Mouse (Mus musculus) kidney, postnatal 0 days (tissue): ENCODE results near the gene Maats1. TPM values are rescaled to one million over a fixed set of nuclear protein-coding genes. Genes with fewer than 3 reads are reported as not detected.

ENCODE experiments used
- ATAC-seq: fragments of 200-750 bp; cut with Nextera tagmentation; replicated peaks from 2 replicates; pipeline ENCODE4 v1.8.0; 2017; ENCODE audit warnings: low read depth, moderate number of reproducible peaks, moderate TSS enrichment, moderate library complexity; ENCODE audit not compliant: low FRiP score
- DNase-seq: peaks from one replicate; pipeline ENCODE4 v3.0.0-alpha.2; 2016; ENCODE audit warnings: low spot score
- H3K27ac ChIP-seq: fragments of 300-500 bp; sonication (generic); 2 replicates; pipeline ENCODE4 v1.5.1; 2014; ENCODE audit warnings: mild to moderate bottlenecking
- H3K27me3 ChIP-seq: fragments of 300-500 bp; sonication (generic); 2 replicates; pipeline ENCODE4 v1.6.1; 2014; ENCODE audit warnings: low read length, mixed read lengths; ENCODE audit not compliant: insufficient read depth
- H3K36me3 ChIP-seq: fragments of 300-500 bp; sonication (generic); 2 replicates; pipeline ENCODE4 v1.6.1; 2014; ENCODE audit warnings: low read length, mixed read lengths; ENCODE audit not compliant: insufficient read depth
- H3K4me1 ChIP-seq: fragments of 300-500 bp; sonication (generic); replicated peaks from 2 replicates; pipeline ENCODE4 v1.6.1; 2014; ENCODE audit warnings: antibody characterized with exemption, low read length, mixed read lengths; ENCODE audit not compliant: insufficient read depth
- H3K4me2 ChIP-seq: fragments of 300-500 bp; sonication (generic); 2 replicates; pipeline ENCODE4 v1.6.1; 2014; ENCODE audit warnings: mild to moderate bottlenecking, low read length, moderate library complexity, mixed read lengths
- H3K4me3 ChIP-seq: fragments of 300-500 bp; sonication (generic); replicated peaks from 2 replicates; pipeline ENCODE4 v1.5.1; 2014; ENCODE audit warnings: low read depth, low read length
- H3K9ac ChIP-seq: fragments of 300-500 bp; sonication (generic); 2 replicates; pipeline ENCODE4 v1.6.1; 2014; ENCODE audit warnings: low read depth, low read length
- H3K9me3 ChIP-seq: fragments of 300-500 bp; sonication (generic); replicated peaks from 2 replicates; pipeline ENCODE4 v1.6.1; 2016; ENCODE audit warnings: low read length, inconsistent platforms, mixed read lengths
- CTCF ChIP-seq: IDR thresholded peaks from 2 replicates; pipeline ENCODE4 v1.5.1; 2016; ENCODE audit warnings: antibody characterized with exemption, low read depth, mild to moderate bottlenecking, moderate library complexity
- WGBS: fragments of 180-500 bp; shearing (Covaris S2); extraction: QIAGEN DNeasy Blood & Tissue Kit; methylation state at CpG from one replicate; pipeline ENCODE4 v1.1.7; 2014; 5-methylcytosine and 5-hydroxymethylcytosine counted together
- polyA plus RNA-seq: library from polyadenylated mRNA; unstranded; fragments of >200 nt; fragmentation: Nextera tagmentation; extraction: Ambion mirVana; gene quantifications from 2 replicates; pipeline ENCODE4 v1.2.1, GENCODE M21; 2015

Maats1 gene
- polyA plus RNA-seq, 1 experiment from 2014 or later = 0.21 TPM

- 60% methylated on average over 5 of the region's 5 CpGs for WGBS
- no peak for ATAC-seq
- TF ChIP-seq CTCF = no peak
- no peaks in the 10 kb centered on the region for H3K36me3 ChIP-seq
- no peak overlapping the region for H3K4me3 ChIP-seq
- no peaks in the 10 kb centered on the region for H3K4me1 ChIP-seq
- no peaks in the 10 kb centered on the region for H3K27me3 ChIP-seq
- H3K9me3 ChIP-seq = 0 out of 2 replicates have a peak, but pooled peaks cover 3% of the 10 kb centered on the region
- DNase-seq = no peak
- H3K27ac ChIP-seq = no peak overlapping the region
- H3K4me2 ChIP-seq = no peak overlapping the region
- no peak overlapping the region for H3K9ac ChIP-seq
Observed at GRCm38 (mm10) chr16:38272483-38272882, 69.5 kb downstream of the Maats1 start.

DNA sequence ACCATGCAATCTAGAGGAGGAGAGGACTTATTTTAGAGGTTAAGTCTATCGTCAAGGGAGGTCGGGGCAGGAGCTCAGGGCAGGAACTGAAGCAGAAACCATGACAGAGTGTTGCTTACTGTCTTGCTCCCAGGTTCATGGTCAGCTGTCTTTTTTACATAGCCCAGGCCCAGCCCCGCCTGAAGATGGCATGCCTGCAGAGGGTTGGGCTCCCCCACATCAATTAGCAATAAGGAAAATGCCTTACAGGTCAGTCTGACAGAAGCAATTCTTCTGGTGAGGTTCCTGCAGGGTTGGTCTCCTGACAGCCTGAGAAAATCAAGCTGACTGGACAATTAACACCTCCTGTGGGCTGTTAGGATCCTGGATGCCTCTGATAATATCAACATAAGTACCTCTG lies 70.3 kb downstream of the Maats1 start:
- no peak overlapping the region for H3K4me2 ChIP-seq
- H3K9me3 ChIP-seq = no peaks in the 10 kb centered on the region
- H3K4me3 ChIP-seq = no peak overlapping the region
- 29% methylated on average over 3 of the region's 3 CpGs for WGBS
- no peak overlapping the region for H3K27ac ChIP-seq
- no peaks in the 10 kb centered on the region for H3K36me3 ChIP-seq
- H3K9ac ChIP-seq = no peak overlapping the region
- no peak for DNase-seq
- H3K4me1 ChIP-seq = no peaks in the 10 kb centered on the region
- no peak for TF ChIP-seq CTCF
- ATAC-seq = no peak
- no peaks in the 10 kb centered on the region for H3K27me3 ChIP-seq

DNA sequence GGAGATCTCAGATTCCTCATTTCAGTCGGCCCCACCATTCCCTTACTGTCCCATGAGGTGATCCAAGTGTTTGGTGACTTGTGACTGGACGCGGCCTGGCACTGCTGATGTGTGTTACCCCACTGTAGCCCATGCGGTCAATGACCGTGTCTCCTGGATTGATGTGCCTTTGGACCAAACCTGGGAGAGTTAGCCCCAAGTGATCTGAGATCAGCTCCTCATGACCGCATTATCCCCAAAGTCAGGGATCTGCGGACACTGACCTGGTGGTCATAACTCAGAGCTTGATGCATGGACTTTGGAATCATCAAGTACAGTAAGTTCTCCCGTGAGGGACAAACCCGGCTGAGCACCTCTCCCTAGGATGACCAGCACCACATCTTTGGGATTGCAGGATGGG lies 86.0 kb downstream of the Maats1 start:
- H3K4me2 ChIP-seq = no peak overlapping the region
- H3K27me3 ChIP-seq = no peaks in the 10 kb centered on the region
- no peaks in the 10 kb centered on the region for H3K36me3 ChIP-seq
- DNase-seq (no peak), ATAC-seq (no peak)
- no peak overlapping the region for H3K9ac ChIP-seq
- H3K4me1 ChIP-seq = no peaks in the 10 kb centered on the region
- WGBS = 89% methylated on average over 9 of the region's 9 CpGs
- no peak for TF ChIP-seq CTCF
- no peak overlapping the region for H3K27ac ChIP-seq
- no peaks in the 10 kb centered on the region for H3K9me3 ChIP-seq
- H3K4me3 ChIP-seq = no peak overlapping the region

GRCm38 (mm10) chr16:38255107-38255506 lies 86.8 kb downstream of the Maats1 start:
- no peak for ATAC-seq
- Histone ChIP-seq H3K27ac (no peak overlapping the region), H3K4me3 (no peak overlapping the region), H3K4me1 (no peaks in the 10 kb centered on the region), H3K36me3 (no peaks in the 10 kb centered on the region), H3K9me3 (no peaks in the 10 kb centered on the region), H3K27me3 (no peaks in the 10 kb centered on the region), H3K9ac (no peak overlapping the region), H3K4me2 (no peak overlapping the region)
- peak; percentile 44; the same call in 1 of the 2 replicates for TF ChIP-seq CTCF
- no peak for DNase-seq
- 76% methylated on average over 4 of the region's 4 CpGs for WGBS

GRCm38 (mm10) chr16:38254001-38254400 lies 87.9 kb downstream of the Maats1 start:
- no peaks in the 10 kb centered on the region for H3K4me1 ChIP-seq
- TF ChIP-seq CTCF = no peak
- 90% methylated on average over 14 of the region's 14 CpGs for WGBS

DNA sequence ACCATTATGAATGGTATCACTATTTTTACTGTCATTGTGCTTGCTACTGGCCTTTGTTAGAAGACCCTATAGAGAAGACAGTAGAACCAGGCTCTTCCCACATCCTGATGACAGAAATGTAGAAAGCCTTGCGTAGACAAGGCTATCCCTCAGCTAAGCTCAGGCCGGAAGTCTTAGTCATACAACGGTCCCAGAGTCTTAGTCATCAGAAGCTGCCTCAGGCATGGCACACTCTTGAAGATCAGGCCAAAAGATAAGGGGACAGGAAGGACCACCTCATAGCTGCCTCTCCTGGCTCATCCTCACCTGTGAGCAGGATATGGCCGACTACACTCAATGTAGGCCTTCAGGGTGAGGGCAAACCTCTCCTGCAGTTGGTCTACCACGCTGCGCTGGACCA lies 91.5 kb downstream of the Maats1 start:
- no peaks in the 10 kb centered on the region for H3K27me3 ChIP-seq
- 91% methylated on average over 6 of the region's 6 CpGs for WGBS
- H3K9me3 ChIP-seq = no peaks in the 10 kb centered on the region
- H3K4me1 ChIP-seq = no peaks in the 10 kb centered on the region
- H3K4me3 ChIP-seq = no peak overlapping the region
- H3K4me2 ChIP-seq = no peak overlapping the region
- no peak for TF ChIP-seq CTCF
- DNase-seq (no peak), ATAC-seq (no peak)
- H3K9ac ChIP-seq = no peak overlapping the region
- H3K36me3 ChIP-seq = no peaks in the 10 kb centered on the region
- H3K27ac ChIP-seq = no peak overlapping the region

More at GRCm38 (mm10) chr16:38254001-38254400, 87.9 kb downstream of the Maats1 start:
- Histone ChIP-seq H3K4me3 (no peak overlapping the region), H3K36me3 (no peaks in the 10 kb centered on the region), H3K9ac (no peak overlapping the region), H3K27ac (no peak overlapping the region), H3K27me3 (no peaks in the 10 kb centered on the region), H3K9me3 (no peaks in the 10 kb centered on the region), H3K4me2 (no peak overlapping the region)
- DNase-seq (no peak), ATAC-seq (no peak)

DNA sequence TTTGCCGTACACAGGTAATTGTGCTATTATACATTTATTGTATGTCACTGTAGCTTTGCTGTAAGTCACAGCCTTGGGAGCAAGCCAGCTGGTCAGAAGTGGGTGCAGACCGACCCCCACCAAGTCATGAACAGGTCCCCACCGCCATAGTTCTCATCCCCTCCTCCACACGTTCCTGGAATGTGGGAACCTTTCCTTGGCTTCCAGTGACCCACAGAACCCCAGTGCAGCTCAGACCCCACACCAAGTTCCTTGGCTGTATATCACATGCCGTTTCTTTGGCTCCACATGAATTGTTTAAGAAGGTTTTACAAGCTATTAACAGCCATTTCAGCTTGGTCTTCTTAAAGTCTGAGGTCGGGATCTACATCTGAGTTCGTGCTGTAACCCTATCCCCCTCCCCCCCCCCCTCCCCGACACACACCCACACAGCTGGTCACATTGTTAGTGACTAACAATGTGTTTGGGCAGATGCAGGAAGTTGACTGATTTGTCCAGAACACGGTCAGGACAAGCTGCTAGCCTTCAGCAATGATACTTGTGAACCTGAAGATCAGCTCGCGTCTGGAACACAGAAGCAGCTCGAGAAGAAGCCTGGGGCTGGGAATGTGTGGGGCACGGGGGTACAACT lies 93.5 kb downstream of the Maats1 start:
- no peaks in the 10 kb centered on the region for H3K4me1 ChIP-seq
- DNase-seq = peak; percentile 72
- 11% methylated on average over 13 of the region's 13 CpGs for WGBS
- TF ChIP-seq CTCF = no peak
- no peaks in the 10 kb centered on the region for H3K27me3 ChIP-seq
- H3K9ac ChIP-seq = 0 out of 2 replicates have a peak overlapping the region, but pooled peaks have one; percentile 14
- no peaks in the 10 kb centered on the region for H3K36me3 ChIP-seq
- no peak overlapping the region for H3K27ac ChIP-seq
- no peaks in the 10 kb centered on the region for H3K9me3 ChIP-seq
- peak; percentile 64 for ATAC-seq
- peak overlapping the region; percentile 35 for H3K4me2 ChIP-seq
- no peak overlapping the region for H3K4me3 ChIP-seq

Other genes starting within 250 kb of the Maats1 start
- gene Nr1i2, start 47.3 kb downstream of the Maats1 start, polyA plus RNA-seq = 0.26 and 0.45 TPM in 2 replicates
- gene Cox17, start 4.8 kb upstream of the Maats1 start, polyA plus RNA-seq = 283 and 305 TPM in 2 replicates
- gene Gm21987, start 4.9 kb upstream of the Maats1 start, polyA plus RNA-seq = not detected in 2 replicates
- gene Popdc2, start 20.1 kb upstream of the Maats1 start, polyA plus RNA-seq = 0.46 and 0.55 TPM in 2 replicates
- gene Pla1a, start 91.0 kb upstream of the Maats1 start, polyA plus RNA-seq = 36.5 and 36.8 TPM in 2 replicates
- 74.6 and 77.5 TPM in 2 replicates for gene Adprh, start 110.6 kb upstream of the Maats1 start, polyA plus RNA-seq
- gene Cd80, start 113.4 kb upstream of the Maats1 start, polyA plus RNA-seq = 0.20 TPM in 2 replicates
- gene Timmdc1, start 180.5 kb upstream of the Maats1 start, polyA plus RNA-seq = 27.9 and 28.7 TPM in 2 replicates
- 43.2 and 44.1 TPM in 2 replicates for gene Poglut1, start 208.1 kb upstream of the Maats1 start, polyA plus RNA-seq
- gene Tmem39a, start 216.6 kb upstream of the Maats1 start, polyA plus RNA-seq = 70.3 and 74.6 TPM in 2 replicates